Mouse (Mus musculus) midbrain, embryonic 16.5 days (tissue): ENCODE measurements at regions not wholly inside any gene's neighbourhood (a gene's known extent, or its start where the extent isn't known, plus 50 kb on each side); places are given as distances from the start of the nearest gene placed in this dataset.

Experiments
- ATAC-seq: fragments of 200-750 bp; cut with Nextera tagmentation; 2 replicates; pipeline ENCODE4 v1.8.0; 2017; ENCODE audit warnings: moderate TSS enrichment
- H3K27ac ChIP-seq: fragments of 300-500 bp; sonication (generic); 2 replicates; pipeline ENCODE4 v1.5.1; 2014; ENCODE audit warnings: mild to moderate bottlenecking, low read length, mixed read lengths
- H3K27me3 ChIP-seq: fragments of 300-500 bp; sonication (generic); 2 replicates; pipeline ENCODE4 v1.6.1; 2014; ENCODE audit warnings: low read depth, low read length, mixed read lengths; ENCODE audit not compliant: control insufficient read depth, insufficient read depth
- H3K36me3 ChIP-seq: fragments of 300-500 bp; sonication (generic); 2 replicates; pipeline ENCODE4 v1.6.1; 2014; ENCODE audit warnings: mild to moderate bottlenecking, low read length, moderate library complexity, mixed read lengths; ENCODE audit not compliant: control insufficient read depth, insufficient read depth
- H3K4me1 ChIP-seq: fragments of 300-500 bp; sonication (generic); 2 replicates; pipeline ENCODE4 v1.6.1; 2014; ENCODE audit warnings: mild to moderate bottlenecking, low read length, mixed read lengths; ENCODE audit not compliant: control insufficient read depth, insufficient read depth
- H3K4me2 ChIP-seq: fragments of 300-500 bp; sonication (generic); 2 replicates; pipeline ENCODE4 v1.6.1; 2014; ENCODE audit warnings: mild to moderate bottlenecking, low read length, mixed read lengths
- H3K4me3 ChIP-seq: fragments of 300-500 bp; sonication (generic); 2 replicates; pipeline ENCODE4 v1.5.1; 2014; ENCODE audit warnings: low read depth, mild to moderate bottlenecking, low read length, moderate library complexity, mixed read lengths
- H3K9ac ChIP-seq: fragments of 300-500 bp; sonication (generic); 2 replicates; pipeline ENCODE4 v1.6.1; 2014; ENCODE audit warnings: low read depth, low read length, mixed read lengths
- H3K9me3 ChIP-seq: fragments of 300-500 bp; sonication (generic); replicated peaks from 2 replicates; pipeline ENCODE4 v1.6.1; 2014; ENCODE audit warnings: mild to moderate bottlenecking, low read length, mixed read lengths; ENCODE audit not compliant: control insufficient read depth, poor library complexity, severe bottlenecking
- WGBS: fragments of 180-500 bp; shearing (Covaris S2); extraction: QIAGEN DNeasy Blood & Tissue Kit; methylation state at CpG from one replicate; pipeline ENCODE4 v1.1.7; 2014; 5-methylcytosine and 5-hydroxymethylcytosine counted together

DNA sequence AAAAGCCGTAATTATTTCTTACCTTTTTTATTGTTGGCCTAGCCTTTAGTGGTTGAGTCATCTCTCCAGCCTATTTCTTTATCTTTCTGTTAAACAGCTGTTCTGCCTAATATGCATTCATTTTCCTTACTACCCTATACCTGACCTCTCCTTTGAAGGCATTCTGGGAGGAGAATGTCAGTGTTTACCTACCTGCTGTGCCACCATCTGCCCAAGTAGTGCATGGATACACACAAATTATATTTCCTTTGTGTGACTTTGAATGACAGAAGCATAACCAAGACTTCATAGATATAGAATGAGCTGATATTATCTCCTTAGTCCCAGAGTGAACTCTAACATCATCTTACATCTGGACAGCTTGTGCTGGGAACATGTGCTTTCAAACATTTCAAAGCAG lies 293.5 kb upstream of the Tom1l1 start:
- Histone ChIP-seq H3K27ac (no peak overlapping the region), H3K9ac (no peak overlapping the region), H3K36me3 (no peaks in the 10 kb centered on the region), H3K4me3 (no peak overlapping the region), H3K9me3 (no peaks in the 10 kb centered on the region), H3K4me1 (no peaks in the 10 kb centered on the region), H3K4me2 (no peak overlapping the region), H3K27me3 (no peaks in the 10 kb centered on the region)
- no peak for ATAC-seq
- WGBS = 86% methylated on average over 1 of the region's 1 CpGs

DNA sequence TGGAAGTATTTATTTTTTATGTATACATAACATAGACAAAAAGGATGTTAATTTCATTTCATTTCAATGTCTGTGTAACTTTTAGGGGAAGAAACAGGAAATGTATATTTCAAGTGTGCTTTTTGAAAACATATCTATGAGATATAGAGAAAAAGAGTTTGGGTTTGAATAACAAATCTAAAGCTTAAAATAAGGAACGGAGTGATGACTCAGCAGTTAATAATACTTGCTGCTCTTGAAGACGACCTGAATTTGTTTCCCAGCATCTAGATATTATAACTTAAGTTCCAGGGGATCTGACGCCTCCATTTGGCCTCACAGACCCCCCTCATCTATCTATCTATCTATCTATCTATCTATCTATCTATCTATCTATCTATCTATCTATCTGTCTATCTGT lies 290.1 kb upstream of the Tom1l1 start:
- Histone ChIP-seq H3K4me1 (no peaks in the 10 kb centered on the region), H3K4me3 (no peak overlapping the region), H3K9ac (no peak overlapping the region), H3K36me3 (no peaks in the 10 kb centered on the region), H3K27ac (no peak overlapping the region), H3K27me3 (no peaks in the 10 kb centered on the region), H3K9me3 (no peaks in the 10 kb centered on the region), H3K4me2 (no peak overlapping the region)
- no peak for ATAC-seq
- 76% methylated on average over 3 of the region's 3 CpGs for WGBS

DNA sequence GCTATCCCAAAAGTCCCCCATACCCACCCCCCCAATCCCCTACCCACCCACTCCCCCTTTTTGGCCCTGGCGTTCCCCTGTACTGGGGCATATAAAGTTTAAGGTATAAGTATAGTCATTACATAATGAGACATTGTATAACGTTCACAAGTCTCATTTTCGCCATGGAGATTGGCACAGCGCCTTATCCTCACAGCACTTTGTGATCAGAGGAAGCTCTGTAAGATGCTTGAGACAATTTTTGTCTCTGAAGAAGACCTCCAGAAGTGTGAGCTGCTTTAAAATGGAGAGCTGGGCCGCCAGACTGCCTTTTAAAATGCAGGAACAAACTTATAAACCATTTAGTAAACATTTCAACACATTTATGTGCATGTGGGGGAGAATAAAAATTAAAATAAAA lies 252.9 kb upstream of the Tom1l1 start:
- H3K4me1 ChIP-seq = no peaks in the 10 kb centered on the region
- no peak overlapping the region for H3K4me3 ChIP-seq
- no peak overlapping the region for H3K4me2 ChIP-seq
- H3K36me3 ChIP-seq = no peaks in the 10 kb centered on the region
- H3K9me3 ChIP-seq = no peaks in the 10 kb centered on the region
- no peaks in the 10 kb centered on the region for H3K27me3 ChIP-seq
- H3K9ac ChIP-seq = no peak overlapping the region
- 82% methylated on average over 5 of the region's 5 CpGs for WGBS
- H3K27ac ChIP-seq = no peak overlapping the region
- ATAC-seq = no peak

DNA sequence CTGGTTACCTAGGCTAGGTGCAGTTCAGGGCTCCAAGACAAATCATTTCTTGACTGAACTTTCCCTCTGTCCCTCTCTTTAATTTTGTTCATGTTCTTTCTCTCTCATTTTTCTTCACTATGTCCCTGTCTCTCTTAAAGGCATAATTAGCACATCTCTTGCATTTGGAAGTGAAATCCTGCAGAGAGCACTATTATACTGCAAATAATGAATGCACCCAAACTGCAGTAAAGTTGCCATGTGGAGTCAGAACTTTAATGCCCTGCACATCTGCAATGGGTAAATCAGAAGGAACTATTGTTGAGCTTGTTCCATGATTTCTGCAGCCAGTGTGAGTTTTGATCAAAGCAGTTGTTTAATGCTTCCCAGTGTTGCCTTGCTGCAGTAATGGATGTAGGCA lies 237.6 kb upstream of the Tom1l1 start:
- Histone ChIP-seq H3K9me3 (no peaks in the 10 kb centered on the region), H3K27me3 (no peaks in the 10 kb centered on the region), H3K27ac (no peak overlapping the region), H3K4me2 (no peak overlapping the region), H3K36me3 (no peaks in the 10 kb centered on the region), H3K9ac (no peak overlapping the region), H3K4me1 (no peaks in the 10 kb centered on the region), H3K4me3 (no peak overlapping the region)
- no peak for ATAC-seq

DNA sequence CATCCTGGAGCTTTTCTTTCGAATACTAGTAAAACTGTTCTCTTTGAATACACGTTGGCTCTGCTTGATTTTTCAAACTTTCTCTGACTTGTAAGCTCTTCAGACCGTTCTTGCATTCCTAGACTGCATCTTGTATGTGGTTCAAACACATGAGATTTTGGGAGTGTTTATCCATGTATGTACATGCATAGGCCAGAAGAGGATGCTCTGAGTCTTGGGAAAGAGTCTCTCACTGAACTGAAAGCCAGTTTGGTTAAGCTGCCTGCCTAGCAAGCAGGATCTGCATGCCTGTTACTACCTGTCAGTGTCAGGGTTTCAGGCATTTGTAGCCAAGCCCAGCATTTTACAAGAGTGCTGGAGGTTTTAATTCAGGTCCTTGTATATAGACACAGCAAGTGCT lies 229.6 kb upstream of the Tom1l1 start:
- ATAC-seq = no peak
- WGBS = 69% methylated on average over 3 of the region's 3 CpGs
- no peak overlapping the region for H3K4me3 ChIP-seq

DNA sequence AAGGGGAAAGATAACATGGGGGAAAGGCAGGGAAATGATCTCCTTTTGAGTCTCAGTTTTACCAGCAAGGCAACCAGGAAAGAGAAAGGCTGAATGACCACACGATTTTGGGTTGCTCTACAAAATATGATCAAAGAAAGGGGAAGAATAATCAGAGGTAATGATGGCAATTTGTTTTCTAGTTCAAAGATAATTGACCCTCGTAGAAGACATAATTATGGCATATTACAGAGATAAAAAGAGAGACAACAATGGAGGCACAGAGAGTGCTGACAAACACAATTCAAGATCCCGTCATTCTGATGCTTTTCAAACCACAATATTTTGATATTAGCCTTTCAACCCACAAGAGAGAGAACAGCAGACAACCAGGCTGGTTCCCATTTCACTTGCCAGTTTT lies 206.1 kb upstream of the Tom1l1 start:
- Histone ChIP-seq H3K4me1 (no peaks in the 10 kb centered on the region), H3K36me3 (no peaks in the 10 kb centered on the region), H3K9ac (no peak overlapping the region), H3K27ac (no peak overlapping the region), H3K4me3 (no peak overlapping the region), H3K9me3 (no peaks in the 10 kb centered on the region), H3K4me2 (no peak overlapping the region), H3K27me3 (no peaks in the 10 kb centered on the region)
- WGBS = 61% methylated on average over 3 of the region's 3 CpGs
- ATAC-seq = no peak

More for the DNA sequence above, 229.6 kb upstream of the Tom1l1 start:
- H3K4me2 ChIP-seq = no peak overlapping the region
- H3K4me1 ChIP-seq = no peaks in the 10 kb centered on the region
- H3K9me3 ChIP-seq = no peaks in the 10 kb centered on the region
- H3K27ac ChIP-seq = no peak overlapping the region
- no peaks in the 10 kb centered on the region for H3K27me3 ChIP-seq
- H3K9ac ChIP-seq = no peak overlapping the region
- no peaks in the 10 kb centered on the region for H3K36me3 ChIP-seq

DNA sequence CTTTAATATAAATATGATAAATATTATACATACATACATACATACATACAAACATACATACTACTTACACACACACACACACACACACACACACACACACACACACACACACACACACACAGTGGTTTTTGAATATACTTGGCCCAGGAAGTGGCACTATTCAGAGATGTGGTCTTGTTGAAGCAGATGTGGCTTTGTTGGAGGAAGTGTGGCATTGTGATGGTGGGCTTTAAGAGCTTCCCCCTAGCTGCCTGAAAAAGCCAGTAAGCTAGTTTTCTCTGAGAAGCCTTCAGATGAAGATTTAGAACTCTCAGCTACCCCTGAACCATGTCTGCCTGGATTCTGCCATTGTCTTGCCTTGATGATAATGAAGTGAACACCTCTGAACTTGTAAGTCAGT lies 185.0 kb upstream of the Tom1l1 start:
- Histone ChIP-seq H3K27me3 (no peaks in the 10 kb centered on the region), H3K9ac (no peak overlapping the region), H3K36me3 (no peaks in the 10 kb centered on the region), H3K4me1 (no peaks in the 10 kb centered on the region), H3K4me3 (no peak overlapping the region), H3K9me3 (no peaks in the 10 kb centered on the region), H3K27ac (no peak overlapping the region), H3K4me2 (no peak overlapping the region)
- ATAC-seq = no peak

DNA sequence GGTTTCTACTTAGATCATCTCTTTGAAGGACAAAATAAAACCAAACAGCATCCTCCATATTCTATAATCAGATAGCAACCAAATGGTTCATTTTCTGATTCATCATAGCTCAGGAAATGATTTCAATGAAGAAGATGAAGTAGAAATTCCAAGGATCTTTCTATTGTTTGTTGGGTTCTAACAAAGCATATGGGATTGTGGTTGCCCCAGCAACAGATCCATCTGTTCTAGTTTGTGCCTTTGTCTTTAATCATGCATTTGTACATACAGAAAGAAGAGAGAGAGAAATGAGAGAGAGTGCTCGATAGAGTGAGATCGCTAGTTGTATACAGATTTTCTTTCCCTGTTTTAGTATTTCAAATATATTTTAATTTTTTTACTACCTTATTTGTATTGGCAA lies 183.5 kb upstream of the Tom1l1 start:
- no peaks in the 10 kb centered on the region for H3K36me3 ChIP-seq
- no peak for ATAC-seq
- H3K9ac ChIP-seq = no peak overlapping the region
- H3K4me3 ChIP-seq = no peak overlapping the region
- 45% methylated on average over 2 of the region's 2 CpGs for WGBS
- H3K9me3 ChIP-seq = no peaks in the 10 kb centered on the region
- no peaks in the 10 kb centered on the region for H3K4me1 ChIP-seq
- H3K27ac ChIP-seq = no peak overlapping the region
- no peaks in the 10 kb centered on the region for H3K27me3 ChIP-seq
- H3K4me2 ChIP-seq = no peak overlapping the region

DNA sequence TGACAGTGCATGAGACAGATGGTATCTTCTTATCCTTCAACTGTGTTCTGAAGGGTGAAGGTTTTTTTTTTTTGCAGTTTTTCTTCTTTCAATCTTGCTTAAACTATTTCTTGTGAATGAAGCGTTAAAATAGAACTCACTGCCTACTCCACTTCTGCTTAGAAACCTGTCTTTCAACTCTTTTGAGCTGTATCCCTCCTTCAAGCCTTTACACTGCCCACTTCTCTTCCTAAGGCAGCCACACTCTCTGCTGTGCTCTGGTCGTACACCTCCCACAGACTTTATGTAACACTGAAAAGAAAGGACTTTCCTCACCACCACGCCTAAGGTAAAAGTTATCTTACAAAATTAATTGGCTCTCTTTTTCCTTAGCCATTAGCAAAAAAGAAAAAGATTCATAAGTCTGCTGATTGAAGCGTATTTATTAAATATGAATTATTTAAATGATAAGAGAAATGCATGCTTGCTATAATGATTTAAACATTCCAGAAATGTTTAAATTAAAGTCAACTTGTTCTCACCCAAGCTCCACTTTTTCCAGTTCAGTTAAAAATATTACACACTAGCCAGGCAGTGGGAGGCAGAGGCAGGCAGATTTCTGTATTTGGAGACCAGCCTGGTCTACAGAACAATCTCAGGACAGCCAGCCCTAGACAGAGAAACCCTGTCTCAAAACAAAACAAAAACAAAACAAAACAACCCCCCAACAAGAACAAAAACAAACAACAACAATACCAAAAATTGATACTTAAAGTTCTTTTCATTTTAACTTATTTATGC lies 176.0 kb upstream of the Tom1l1 start:
- Histone ChIP-seq H3K4me1 (no peaks in the 10 kb centered on the region), H3K27ac (no peak overlapping the region), H3K4me2 (no peak overlapping the region), H3K9me3 (no peaks in the 10 kb centered on the region), H3K9ac (no peak overlapping the region), H3K4me3 (no peak overlapping the region), H3K36me3 (no peaks in the 10 kb centered on the region), H3K27me3 (no peaks in the 10 kb centered on the region)
- WGBS = 82% methylated on average over 4 of the region's 4 CpGs
- no peak for ATAC-seq
